Mouse (Mus musculus) thymus, postnatal 36 days (tissue): ENCODE results near the gene Vps11.
"Not testable (repeated sequence)": the region's sequence is repeated elsewhere in the genome, so short reads cannot be mapped to it uniquely, and the experiment has no call there.

Experiments
- DNase-seq, 2 experiments: peaks; one replicate each; pipeline ENCODE4 v3.0.0; 2022; ENCODE audit warnings: mixed read lengths in 2 of 2

Vps11 gene

GRCm38 (mm10) chr9:44313476-44314256 is 47.8 kb downstream of the Vps11 start:
- no peak for DNase-seq

GRCm38 (mm10) chr9:44311136-44312134 is 50.0 kb downstream of the Vps11 start:
- DNase-seq: no peak

GRCm38 (mm10) chr9:44310750-44311135 is 50.7 kb downstream of the Vps11 start:
- no peak for DNase-seq

- no peak for DNase-seq
These were observed 51.7 kb downstream of the Vps11 start for GRCm38 (mm10) chr9:44309756-44310155.

- DNase-seq: peak; percentile 33 to 56
These were observed 54.2 kb downstream of the Vps11 start for GRCm38 (mm10) chr9:44307248-44307647.

- DNase-seq: no peak
These were observed 54.9 kb downstream of the Vps11 start for GRCm38 (mm10) chr9:44306532-44306931.

GRCm38 (mm10) chr9:44305466-44306079 is 55.9 kb downstream of the Vps11 start, which contains the start of gene Hinfp:
TSS of gene Hinfp (minus strand) at chr9:44305671.
- peak; percentile 96 to 99 for DNase-seq

- not testable (repeated sequence) for DNase-seq
These were observed 61.5 kb downstream of the Vps11 start for GRCm38 (mm10) chr9:44300001-44300400.
